Mouse (Mus musculus): ENCODE data around the gene Gng8. TPM values are rescaled to one million over a fixed set of nuclear protein-coding genes. Genes with fewer than 3 reads are reported as not detected.

The Gng8 gene
- polyA plus RNA-seq (2012; ENCODE audit: insufficient read depth, insufficient read length, missing spikeins): not detected in 2 replicates

GRCm38 (mm10) chr7:16891641-16892351 is at the start of gene Gng8:
Gng8 (plus strand) TSS chr7:16891786.
- H3K27ac ChIP-seq (ENCODE audit: insufficient read depth, low read depth, low read length): no peak within 1 kb of the TSS
- H3K4me1 ChIP-seq (ENCODE audit: control insufficient read depth, insufficient read depth, low read length): 0 out of 2 replicates have a peak, but pooled peaks cover 3% of the 10 kb centered on the region

GRCm38 (mm10) chr7:16842645-16843063 is 48.9 kb upstream of the Gng8 start, which contains the start of gene Prkd2:
Prkd2 (plus strand) TSS chr7:16842902.
- Histone ChIP-seq H3K27ac (ENCODE audit: insufficient read depth, low read depth, low read length) (peak within 1 kb of the TSS; percentile 19), H3K4me1 (ENCODE audit: control insufficient read depth, insufficient read depth, low read length) (peaks cover 25% of the 10 kb centered on the region), H3K4me3 (ENCODE audit: insufficient read depth, low read length) (peak within 1 kb of the TSS; percentile 85)
- no peak for TF ChIP-seq POLR2A (IDR thresholded peaks at IDR 0.05; ENCODE audit: borderline replicate concordance, low read depth, low read length)
- no peak for TF ChIP-seq CTCF (IDR thresholded peaks at IDR 0.05; ENCODE audit: low read depth, low read length)

More at GRCm38 (mm10) chr7:16891641-16892351, at the start of gene Gng8:
- peak; percentile 59 for TF ChIP-seq CTCF (IDR thresholded peaks at IDR 0.05; ENCODE audit: low read depth, low read length)
- TF ChIP-seq POLR2A (IDR thresholded peaks at IDR 0.05; ENCODE audit: borderline replicate concordance, low read depth, low read length): no peak
- H3K4me3 ChIP-seq (ENCODE audit: insufficient read depth, low read length): peak within 1 kb of the TSS; percentile 52

- Histone ChIP-seq H3K27ac (ENCODE audit: insufficient read depth, low read depth, low read length) (no peak overlapping the region), H3K4me3 (ENCODE audit: insufficient read depth, low read length) (peak overlapping the region; percentile 85), H3K4me1 (ENCODE audit: control insufficient read depth, insufficient read depth, low read length) (peaks cover 25% of the 10 kb centered on the region)
- no peak for TF ChIP-seq CTCF (IDR thresholded peaks at IDR 0.05; ENCODE audit: low read depth, low read length)
- TF ChIP-seq POLR2A (IDR thresholded peaks at IDR 0.05; ENCODE audit: borderline replicate concordance, low read depth, low read length): no peak
These were observed 48.0 kb upstream of the Gng8 start for GRCm38 (mm10) chr7:16843441-16844171.

- TF ChIP-seq CTCF (IDR thresholded peaks at IDR 0.05; ENCODE audit: low read depth, low read length) (no peak), POLR2A (IDR thresholded peaks at IDR 0.05; ENCODE audit: borderline replicate concordance, low read depth, low read length) (no peak)
- H3K4me1 ChIP-seq (ENCODE audit: control insufficient read depth, insufficient read depth, low read length): peaks cover 25% of the 10 kb centered on the region
- no peak overlapping the region for H3K27ac ChIP-seq (ENCODE audit: insufficient read depth, low read depth, low read length)
- no peak overlapping the region for H3K4me3 ChIP-seq (ENCODE audit: insufficient read depth, low read length)
These were observed 46.9 kb upstream of the Gng8 start for GRCm38 (mm10) chr7:16844696-16845071.

- TF ChIP-seq POLR2A (IDR thresholded peaks at IDR 0.05; ENCODE audit: borderline replicate concordance, low read depth, low read length): no peak
- no peak for TF ChIP-seq CTCF (IDR thresholded peaks at IDR 0.05; ENCODE audit: low read depth, low read length)
- H3K4me3 ChIP-seq (ENCODE audit: insufficient read depth, low read length): no peak overlapping the region
- peaks cover 25% of the 10 kb centered on the region for H3K4me1 ChIP-seq (ENCODE audit: control insufficient read depth, insufficient read depth, low read length)
- H3K27ac ChIP-seq (ENCODE audit: insufficient read depth, low read depth, low read length): no peak overlapping the region
These were observed 46.3 kb upstream of the Gng8 start for GRCm38 (mm10) chr7:16845072-16845819.

- no peak overlapping the region for H3K4me3 ChIP-seq (ENCODE audit: insufficient read depth, low read length)
- TF ChIP-seq POLR2A (IDR thresholded peaks at IDR 0.05; ENCODE audit: borderline replicate concordance, low read depth, low read length) (no peak), CTCF (IDR thresholded peaks at IDR 0.05; ENCODE audit: low read depth, low read length) (no peak)
- H3K27ac ChIP-seq (ENCODE audit: insufficient read depth, low read depth, low read length): no peak overlapping the region
- peaks cover 25% of the 10 kb centered on the region for H3K4me1 ChIP-seq (ENCODE audit: control insufficient read depth, insufficient read depth, low read length)
These were observed 45.8 kb upstream of the Gng8 start for GRCm38 (mm10) chr7:16845820-16846167.

- no peak overlapping the region for H3K27ac ChIP-seq (ENCODE audit: insufficient read depth, low read depth, low read length)
- TF ChIP-seq CTCF (IDR thresholded peaks at IDR 0.05; ENCODE audit: low read depth, low read length) (no peak), POLR2A (IDR thresholded peaks at IDR 0.05; ENCODE audit: borderline replicate concordance, low read depth, low read length) (no peak)
- H3K4me3 ChIP-seq (ENCODE audit: insufficient read depth, low read length): no peak overlapping the region
- H3K4me1 ChIP-seq (ENCODE audit: control insufficient read depth, insufficient read depth, low read length): peaks cover 15% of the 10 kb centered on the region
These were observed 44.8 kb upstream of the Gng8 start for GRCm38 (mm10) chr7:16846775-16847174.

GRCm38 (mm10) chr7:16847507-16847906 is 44.1 kb upstream of the Gng8 start:
- Histone ChIP-seq H3K4me1 (ENCODE audit: control insufficient read depth, insufficient read depth, low read length) (peaks cover 8% of the 10 kb centered on the region), H3K27ac (ENCODE audit: insufficient read depth, low read depth, low read length) (no peak overlapping the region), H3K4me3 (ENCODE audit: insufficient read depth, low read length) (no peak overlapping the region)
- no peak for TF ChIP-seq CTCF (IDR thresholded peaks at IDR 0.05; ENCODE audit: low read depth, low read length)
- no peak for TF ChIP-seq POLR2A (IDR thresholded peaks at IDR 0.05; ENCODE audit: borderline replicate concordance, low read depth, low read length)

- TF ChIP-seq POLR2A (IDR thresholded peaks at IDR 0.05; ENCODE audit: borderline replicate concordance, low read depth, low read length) (no peak), CTCF (IDR thresholded peaks at IDR 0.05; ENCODE audit: low read depth, low read length) (no peak; the same call in 1 of the 2 replicates)
- Histone ChIP-seq H3K4me1 (ENCODE audit: control insufficient read depth, insufficient read depth, low read length) (peaks cover 8% of the 10 kb centered on the region), H3K4me3 (ENCODE audit: insufficient read depth, low read length) (no peak overlapping the region), H3K27ac (ENCODE audit: insufficient read depth, low read depth, low read length) (no peak overlapping the region)
These were observed 43.0 kb upstream of the Gng8 start for GRCm38 (mm10) chr7:16848579-16848978.

Measured in bone marrow macrophage, adult 2 months (primary cell).